Mouse (Mus musculus) frontal cortex, postnatal 36 days (tissue): ENCODE data around the gene A630076J17Rik.

Source experiments
- DNase-seq, 2 experiments: peaks; one replicate each; pipeline ENCODE4 v3.0.0; 2022; ENCODE audit warnings: low spot score in 2 of 2

A630076J17Rik gene

GRCm38 (mm10) chr3:107275996-107276395 is 45.6 kb downstream of the A630076J17Rik start:
- DNase-seq, result no peak

GRCm38 (mm10) chr3:107276626-107277025 is 46.2 kb downstream of the A630076J17Rik start:
- no peak for DNase-seq

- DNase-seq, result peak; percentile 92 to 95
These were observed 48.3 kb downstream of the A630076J17Rik start, which contains the start of gene Lamtor5 for GRCm38 (mm10) chr3:107278479-107279269. TSS of gene Lamtor5 (plus strand) at chr3:107278858.
